Comparison of ENCODE assay signal across 8 mouse cellular contexts in the genomic region with DNA sequence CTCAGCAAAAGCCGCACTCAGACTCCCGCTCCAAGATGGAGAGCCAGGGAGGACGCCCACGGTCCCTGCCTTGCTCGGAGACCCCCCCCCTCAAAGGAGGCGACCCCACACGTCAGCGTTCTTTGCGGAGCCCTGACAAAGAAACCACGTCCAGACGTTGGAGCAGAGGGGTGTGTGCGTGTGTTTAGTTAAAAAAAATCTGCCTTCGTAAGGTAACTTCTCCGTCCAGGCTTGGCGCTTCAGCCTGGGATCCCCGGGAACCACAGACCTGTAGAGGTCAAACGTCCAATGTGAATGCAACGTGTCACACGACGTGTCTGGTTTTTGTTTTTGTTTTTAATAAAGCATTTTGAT. TPM values are rescaled to one million over a fixed set of nuclear protein-coding genes. Genes with fewer than 3 reads are reported as not detected.
DNase-seq lines count a peak whose midpoint lies in the region; TF ChIP-seq lines count a peak whose summit lies in the region.

No protein-coding gene starts in this region.

- no peaks in the 10 kb centered on the region for H3K9me3 ChIP-seq in hindbrain, embryonic 10.5 days

- H3K4me1 ChIP-seq in lung, adult 2 months (ENCODE audit: control insufficient read depth, insufficient read depth, low read length) = peaks cover 4% of the 10 kb centered on the region; the same call in 1 of the 2 replicates
- H3K4me1 ChIP-seq in hindbrain, embryonic 10.5 days (replicated peaks) = peaks cover 44% of the 10 kb centered on the region

- H3K4me3 ChIP-seq in lung, adult 2 months (replicated peaks; ENCODE audit: extremely low read depth, low read depth, low read length) = peak overlapping the region; percentile 93
- H3K4me3 ChIP-seq in hindbrain, embryonic 10.5 days = peak overlapping the region; percentile 92

- peak overlapping the region; percentile 100 for H3K27ac ChIP-seq in hindbrain, embryonic 10.5 days

- WGBS in lung, adult 2 months = under 1% methylated on average over 20 of the region's 20 CpGs
- under 1% methylated on average over 20 of the region's 20 CpGs for WGBS in hindbrain, embryonic 10.5 days

- no peaks in the 10 kb centered on the region for H3K36me3 ChIP-seq in hindbrain, embryonic 10.5 days

- no peak for TF ChIP-seq POLR2A in lung, adult 2 months (IDR thresholded peaks at IDR 0.05; ENCODE audit: borderline replicate concordance, extremely low read depth, low read depth, low read length)

- no peak for DNase-seq in lung, adult 2 months
- no peak for DNase-seq in lung, adult 18-20 months
- peak; percentile 34 for DNase-seq in brain, adult 2 months (ENCODE audit: low read depth, low spot score)
- DNase-seq in hindbrain, embryonic 10.5 days (ENCODE audit: low spot score) = no peak
- DNase-seq in lung, postnatal 36 days = peak; percentile 27
- no peak for DNase-seq in right cerebral cortex, postnatal 4 days
- no peak for DNase-seq in urinary bladder, adult 2 months (ENCODE audit: low spot score)
- no peak for DNase-seq in adrenal gland, adult (ENCODE audit: inconsistent age in 2 of 2, low spot score in 1 of 2)

- peaks cover 11% of the 10 kb centered on the region; the same call in 1 of the 2 replicates for H3K27me3 ChIP-seq in hindbrain, embryonic 10.5 days (ENCODE audit: insufficient read depth, poor library complexity, severe bottlenecking)

- TF ChIP-seq CTCF in lung, adult 2 months (IDR thresholded peaks at IDR 0.05; ENCODE audit: insufficient read depth, low read length) = no peak

RNA-seq across cellular contexts. Expression of gene Fnbp1l, which starts 0.4 kb away (rescaled TPM):
- 20.1 and 40.4 TPM in 2 replicates for polyA plus RNA-seq in lung, adult 2 months (2012; rRNA removed)
- 48.7 and 54.9 TPM in 2 replicates for polyA plus RNA-seq in hindbrain, embryonic 10.5 days (2016; fragmentation: Nextera tagmentation; extraction: Ambion mirVana)
- 27.1 and 31.2 TPM in 2 replicates for polyA plus RNA-seq in urinary bladder, adult 2 months (2012; rRNA removed)

Comparison
In these comparisons a context has a peak if more than half of its experiments do, and no peak if none do; other contexts are left out.
1. DNase-seq: peak in brain, adult 2 months (single experiment) and lung, postnatal 36 days (single experiment); none in lung, adult 2 months (single experiment), lung, adult 18-20 months (0 of 2), hindbrain, embryonic 10.5 days (single experiment), right cerebral cortex, postnatal 4 days (single experiment), urinary bladder, adult 2 months (single experiment) and adrenal gland, adult (0 of 2).